Mouse (Mus musculus): ENCODE results near the gene Zmiz1.
A peak's percentile ranks its signal among the peaks of the same experiment; 100 is the strongest.

The Zmiz1 gene

GRCm38 (mm10) chr14:25456666-25457433 lies 2.1 kb upstream of the Zmiz1 start:
- DNase-seq = peak; percentile 40 to 46

GRCm38 (mm10) chr14:25457434-25457957 lies 1.5 kb upstream of the Zmiz1 start:
- peak; percentile 98 for DNase-seq

- peak; percentile 56 to 70 for DNase-seq
Measured at GRCm38 (mm10) chr14:25458111-25459015, 622 bp upstream of the Zmiz1 start.

- DNase-seq = peak; percentile 58 to 76
Measured at GRCm38 (mm10) chr14:25459394-25459997, 511 bp downstream of the Zmiz1 start.

GRCm38 (mm10) chr14:25459998-25460800 lies 1.2 kb downstream of the Zmiz1 start:
- peak; percentile 71 to 75 for DNase-seq

- DNase-seq = peak; percentile 72 to 76
Measured at GRCm38 (mm10) chr14:25460801-25461675, 2.1 kb downstream of the Zmiz1 start.

GRCm38 (mm10) chr14:25461676-25462385 lies 2.8 kb downstream of the Zmiz1 start:
- no peak for DNase-seq

GRCm38 (mm10) chr14:25462975-25463374 lies 4.0 kb downstream of the Zmiz1 start:
- no peak for DNase-seq

GRCm38 (mm10) chr14:25463919-25464318 lies 4.9 kb downstream of the Zmiz1 start:
- peak in 1 of 2 experiments; percentile 44 for DNase-seq

- peak in 1 of 2 experiments; percentile 26 for DNase-seq
Measured at GRCm38 (mm10) chr14:25464611-25465307, 5.8 kb downstream of the Zmiz1 start.

GRCm38 (mm10) chr14:25466361-25466760 lies 7.4 kb downstream of the Zmiz1 start:
- DNase-seq = peak in 1 of 2 experiments; percentile 31

- DNase-seq = no peak
Measured at GRCm38 (mm10) chr14:25467911-25468668, 9.1 kb downstream of the Zmiz1 start.

- no peak for DNase-seq
Measured at GRCm38 (mm10) chr14:25468891-25469529, 10.0 kb downstream of the Zmiz1 start.

GRCm38 (mm10) chr14:25470224-25470805 lies 11.3 kb downstream of the Zmiz1 start:
- DNase-seq = no peak

GRCm38 (mm10) chr14:25471035-25471434 lies 12.1 kb downstream of the Zmiz1 start:
- DNase-seq = no peak

- DNase-seq = no peak
Measured at GRCm38 (mm10) chr14:25472096-25472861, 13.3 kb downstream of the Zmiz1 start.

GRCm38 (mm10) chr14:25472981-25473649 lies 14.1 kb downstream of the Zmiz1 start:
- DNase-seq = peak in 1 of 2 experiments; percentile 28

Measured in cerebellum, adult 18-20 months (tissue).